Mouse (Mus musculus) cerebellum, postnatal 25 days (tissue): ENCODE data around the gene Stag1.

ENCODE experiments used
- DNase-seq, 2 experiments: peaks; one replicate each; pipeline ENCODE4 v3.0.0; 2021; ENCODE audit warnings: mixed read lengths in 2 of 2

Gene Stag1

GRCm38 (mm10) chr9:100605985-100606554 is 8.5 kb downstream of the Stag1 start:
- peak in 1 of 2 experiments; percentile 11 for DNase-seq

DNA sequence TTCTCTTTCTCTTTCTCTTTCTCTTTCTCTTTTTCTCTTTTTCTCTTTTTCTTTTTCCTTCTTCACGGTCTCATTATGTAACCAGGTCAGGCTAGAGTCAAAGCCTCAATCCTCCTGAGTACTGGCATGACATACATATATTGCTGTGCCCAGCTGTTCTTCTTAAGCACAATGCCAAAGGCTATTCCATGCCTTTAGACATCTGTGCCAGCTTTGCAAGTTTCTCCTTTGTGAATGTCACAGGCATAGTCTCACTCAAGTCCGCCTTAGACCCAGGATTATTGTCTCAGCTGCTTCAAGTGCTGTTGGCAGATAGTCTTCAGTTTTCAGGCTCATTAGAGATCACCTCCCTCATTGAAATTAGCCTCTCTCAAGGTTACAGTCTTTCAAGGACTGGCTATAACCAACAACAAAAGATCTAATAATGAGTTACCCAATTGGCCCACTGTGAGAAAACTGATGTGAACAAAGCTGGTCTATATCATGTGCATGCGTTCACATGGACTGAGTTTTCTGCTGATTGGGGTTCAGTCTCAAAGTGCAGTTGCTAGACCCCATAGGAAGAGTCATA is 16.0 kb downstream of the Stag1 start:
- no peak for DNase-seq

- DNase-seq, result peak; percentile 52 to 66
These were observed 19.3 kb downstream of the Stag1 start for GRCm38 (mm10) chr9:100616947-100617346.

- no peak for DNase-seq
These were observed 28.7 kb downstream of the Stag1 start for GRCm38 (mm10) chr9:100626258-100626657.

- no peak for DNase-seq
These were observed 43.2 kb downstream of the Stag1 start for GRCm38 (mm10) chr9:100640754-100641153.

DNA sequence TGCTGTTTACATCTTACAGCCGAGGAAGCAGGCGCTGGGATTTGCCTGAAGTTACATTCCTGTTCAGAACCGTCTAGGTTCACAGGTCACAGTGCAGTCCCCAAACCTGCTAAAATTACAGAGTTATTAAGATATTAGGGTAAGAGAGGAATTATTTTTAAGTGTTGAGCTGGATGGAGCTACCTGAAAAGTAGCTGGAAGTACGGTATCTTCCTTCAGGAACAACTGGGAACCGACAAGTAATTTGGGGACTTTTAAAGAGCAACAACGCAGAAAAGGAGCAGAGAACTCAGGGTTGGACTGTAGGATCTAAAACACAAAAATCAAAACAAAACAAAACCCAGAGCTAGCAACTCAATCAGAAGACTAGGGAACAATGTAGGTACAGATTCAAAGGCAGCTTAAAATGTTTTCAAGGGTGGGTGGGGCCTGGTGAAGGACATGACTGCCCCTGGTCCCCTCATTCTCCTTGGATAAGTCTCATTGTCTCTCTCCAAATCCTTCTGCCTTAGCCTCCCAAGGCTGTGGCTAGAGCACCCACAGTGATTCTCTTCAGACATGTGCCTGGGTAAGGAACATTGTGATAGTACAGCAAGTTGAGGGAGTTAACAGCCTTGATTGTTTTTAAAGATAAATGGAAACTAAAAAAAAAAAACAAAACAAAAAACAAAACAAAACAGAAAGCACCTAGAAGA is 43.9 kb downstream of the Stag1 start:
- DNase-seq, result no peak

GRCm38 (mm10) chr9:100642186-100642839 is 44.7 kb downstream of the Stag1 start:
- peak in 1 of 2 experiments; percentile 33 for DNase-seq

DNA sequence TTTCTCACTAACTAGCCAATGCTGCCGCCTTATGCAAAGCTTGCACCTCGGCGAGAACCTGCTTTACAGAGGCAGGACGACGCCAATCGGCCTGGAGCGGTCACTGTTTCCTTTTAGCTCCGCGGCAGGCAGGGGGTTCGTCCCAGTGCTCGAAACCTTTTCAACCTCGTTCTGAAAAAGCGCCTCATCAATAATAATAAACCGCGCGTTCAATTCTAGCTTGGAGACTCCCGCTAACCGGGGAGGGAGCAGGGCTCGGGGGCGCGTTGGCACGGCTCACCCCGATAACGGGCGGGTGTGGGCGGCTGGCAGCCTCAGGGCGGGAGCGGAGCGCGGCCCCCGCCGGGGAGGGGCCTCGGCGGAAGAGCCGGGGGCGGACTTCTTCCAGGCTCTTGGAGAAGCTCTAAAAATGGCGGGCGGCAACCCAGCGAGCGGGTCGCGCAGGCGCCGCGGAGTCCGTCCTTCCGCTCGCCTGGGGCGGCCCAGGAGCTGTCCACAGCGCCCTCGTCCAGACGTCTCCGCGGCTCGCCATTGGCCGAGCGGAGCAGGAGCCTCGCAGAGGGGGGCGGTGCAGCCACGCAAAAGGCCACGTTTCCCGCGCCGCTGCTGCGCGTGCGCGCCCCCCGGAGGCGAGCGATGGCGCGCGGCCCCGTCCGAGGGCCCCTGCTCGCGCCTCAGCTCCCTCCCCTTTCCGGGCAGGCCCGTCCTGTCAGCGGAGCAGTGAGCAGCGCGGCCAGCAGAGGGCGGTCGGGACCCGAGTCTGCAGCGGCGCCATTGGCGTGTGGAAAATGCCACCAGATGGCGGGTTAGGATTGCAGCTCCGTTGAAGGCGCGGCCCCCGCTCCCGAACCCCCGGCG is 45.5 kb downstream of the Stag1 start:
- DNase-seq, result peak; percentile 100

DNA sequence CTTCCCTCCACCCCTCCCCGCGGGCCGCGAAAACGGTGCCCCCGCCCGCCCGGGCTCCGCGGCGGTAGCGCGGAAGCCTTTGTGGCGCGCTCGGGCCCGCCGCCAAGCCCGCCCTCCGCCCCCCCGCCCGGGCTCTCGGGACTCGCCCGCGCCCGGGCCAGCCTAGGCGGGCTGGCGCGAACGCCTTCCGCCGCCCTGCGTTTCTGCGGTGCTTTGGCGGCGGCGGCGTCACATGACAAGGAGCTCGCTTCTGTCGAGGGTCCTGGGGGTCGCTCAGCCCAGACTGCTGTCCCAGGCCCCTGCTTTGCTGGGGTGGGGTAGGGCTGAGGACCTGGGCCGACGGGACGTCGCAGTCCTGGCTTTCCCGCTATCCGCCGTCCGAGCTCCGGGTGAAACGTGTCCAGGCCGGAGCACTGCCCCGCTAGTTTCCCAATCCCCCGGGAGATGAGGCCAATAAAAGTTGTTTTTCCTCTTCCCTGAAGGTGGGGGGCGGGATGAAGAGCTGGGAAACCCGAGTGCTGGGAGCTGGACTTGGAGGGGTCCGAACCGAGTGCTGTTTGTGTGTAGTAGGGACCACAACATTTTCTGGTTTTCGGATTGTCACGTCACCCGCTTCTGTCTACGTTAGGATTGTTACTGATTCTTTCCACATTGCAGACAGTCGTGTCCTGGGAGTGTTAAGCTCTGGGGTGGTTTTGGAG is 46.6 kb downstream of the Stag1 start:
- DNase-seq, result peak; percentile 80 to 90

GRCm38 (mm10) chr9:100645026-100645940 is 47.7 kb downstream of the Stag1 start:
- DNase-seq, result no peak

GRCm38 (mm10) chr9:100646276-100646675 is 48.7 kb downstream of the Stag1 start:
- no peak for DNase-seq

- DNase-seq, result no peak
These were observed 50.3 kb downstream of the Stag1 start for GRCm38 (mm10) chr9:100647774-100648323.

DNA sequence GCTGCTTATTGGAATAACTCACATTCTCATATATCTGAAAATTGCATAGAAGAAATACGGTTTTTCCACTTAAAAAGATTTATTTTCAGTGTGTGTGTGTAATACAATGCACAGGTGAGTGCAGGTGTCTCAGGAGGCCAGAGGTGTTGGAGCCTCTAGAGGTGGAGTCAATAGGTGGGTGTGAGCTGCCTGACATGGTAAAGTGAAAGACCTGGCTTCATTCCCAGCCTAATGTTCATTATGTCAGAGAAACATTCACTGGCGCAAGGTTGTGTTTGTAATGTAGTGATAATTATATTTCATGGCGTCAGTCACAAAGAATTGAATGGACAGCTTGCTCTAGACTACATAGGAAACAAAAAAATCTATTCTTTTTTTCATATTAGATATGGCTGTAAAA is 56.5 kb downstream of the Stag1 start:
- DNase-seq, result no peak

DNA sequence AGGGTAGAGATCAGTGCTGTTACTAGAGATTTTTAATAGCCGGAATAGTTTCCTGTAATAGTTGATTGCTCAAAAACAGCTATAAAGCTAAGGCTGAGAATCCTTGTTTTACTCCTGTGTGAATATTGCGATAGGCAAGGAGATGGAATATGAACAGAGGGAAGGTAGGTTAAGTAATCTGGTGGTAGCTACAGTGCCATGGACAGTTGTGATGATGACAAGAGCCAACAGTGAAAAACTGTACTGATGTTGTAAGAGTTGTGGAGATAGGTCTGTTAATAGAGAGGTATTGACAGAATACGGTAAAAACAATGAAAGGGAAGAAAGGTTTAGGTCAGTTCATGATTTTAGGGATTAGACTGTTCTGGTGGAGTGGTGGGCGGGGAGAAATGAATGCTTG is 58.5 kb downstream of the Stag1 start:
- DNase-seq, result no peak

DNA sequence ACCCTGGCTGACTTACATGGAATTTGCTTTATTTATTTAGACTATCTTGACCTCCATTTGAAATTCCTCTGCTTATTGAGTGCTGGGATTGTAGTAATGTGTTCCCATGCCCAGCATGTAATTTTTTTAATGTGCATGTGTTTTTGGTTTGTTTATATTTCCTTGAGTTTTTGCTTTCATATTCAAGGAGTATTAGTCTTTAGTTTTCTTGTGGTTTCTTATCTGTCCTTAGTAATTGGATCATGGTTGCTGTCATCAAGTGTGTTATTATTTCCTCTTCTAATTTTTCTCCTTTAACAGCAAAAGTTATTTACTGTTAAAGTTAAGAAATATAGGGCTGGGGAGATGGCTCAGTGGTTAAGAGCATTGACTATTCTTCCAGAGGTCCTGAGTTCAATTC is 63.0 kb downstream of the Stag1 start:
- DNase-seq, result no peak

DNA sequence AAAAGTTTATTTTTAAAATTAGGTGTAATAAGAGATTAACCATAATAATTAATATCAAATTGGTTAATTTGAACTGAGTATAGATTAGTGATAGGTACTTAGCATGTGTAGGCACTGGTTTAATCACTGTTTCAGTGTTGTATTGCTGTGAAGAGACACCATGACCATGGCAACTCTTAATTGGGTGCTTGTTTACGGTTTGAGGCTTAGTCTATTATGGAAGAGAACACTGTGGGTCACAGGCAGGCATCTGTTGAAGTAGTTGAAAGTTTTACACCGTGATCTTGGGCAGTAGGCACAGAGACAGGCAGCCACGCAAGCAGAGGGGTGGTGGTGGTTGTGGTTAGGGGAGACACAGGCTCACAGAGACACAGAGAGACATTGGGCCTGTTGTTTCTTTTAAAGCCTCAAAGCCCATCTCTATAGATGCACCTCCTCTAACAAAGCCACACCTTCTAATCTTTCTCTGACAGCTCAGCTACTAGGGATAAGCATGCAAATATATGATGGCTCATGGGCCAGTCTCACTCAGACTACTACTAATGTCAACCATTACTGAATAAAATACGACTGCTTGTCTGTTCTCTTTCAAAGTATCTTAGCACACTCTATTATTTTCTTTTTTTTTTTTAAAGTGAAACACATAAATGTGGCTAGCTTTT is 66.0 kb downstream of the Stag1 start:
- no peak for DNase-seq

GRCm38 (mm10) chr9:100670151-100670550 is 72.6 kb downstream of the Stag1 start:
- DNase-seq, result no peak

GRCm38 (mm10) chr9:100679036-100679435 is 81.4 kb downstream of the Stag1 start:
- no peak for DNase-seq

- no peak for DNase-seq
These were observed 84.7 kb downstream of the Stag1 start for GRCm38 (mm10) chr9:100682285-100682684.
